Mouse (Mus musculus): Measurements from ENCODE around the gene Tcf7. TPM values are rescaled to one million over a fixed set of nuclear protein-coding genes. Genes with fewer than 3 reads are reported as not detected.

Gene Tcf7
- polyA plus RNA-seq, 1 experiment from 2014 or later: 7.1 TPM

- H3K36me3 ChIP-seq (ENCODE audit: insufficient read depth, low read length): peaks cover 12% of the 10 kb centered on the region
- no peak overlapping the region for H3K9ac ChIP-seq (replicated peaks; ENCODE audit: low read length)
- no peaks in the 10 kb centered on the region for H3K4me1 ChIP-seq (ENCODE audit: insufficient read depth, low read length)
- H3K27me3 ChIP-seq (ENCODE audit: insufficient read depth, low read length): no peaks in the 10 kb centered on the region
- ATAC-seq (ENCODE audit: low FRiP score, low TSS enrichment): no peak
- 69% methylated on average over 5 of the region's 5 CpGs for WGBS
- H3K27ac ChIP-seq (ENCODE audit: low read length): no peak overlapping the region
- H3K9me3 ChIP-seq (ENCODE audit: low read length): no peaks in the 10 kb centered on the region
- no peak overlapping the region for H3K4me3 ChIP-seq (ENCODE audit: low read length)
- H3K4me2 ChIP-seq (replicated peaks; ENCODE audit: low read depth, low read length): no peak overlapping the region
These were observed 24.1 kb downstream of the Tcf7 start for GRCm38 (mm10) chr11:52258711-52259110.

DNA sequence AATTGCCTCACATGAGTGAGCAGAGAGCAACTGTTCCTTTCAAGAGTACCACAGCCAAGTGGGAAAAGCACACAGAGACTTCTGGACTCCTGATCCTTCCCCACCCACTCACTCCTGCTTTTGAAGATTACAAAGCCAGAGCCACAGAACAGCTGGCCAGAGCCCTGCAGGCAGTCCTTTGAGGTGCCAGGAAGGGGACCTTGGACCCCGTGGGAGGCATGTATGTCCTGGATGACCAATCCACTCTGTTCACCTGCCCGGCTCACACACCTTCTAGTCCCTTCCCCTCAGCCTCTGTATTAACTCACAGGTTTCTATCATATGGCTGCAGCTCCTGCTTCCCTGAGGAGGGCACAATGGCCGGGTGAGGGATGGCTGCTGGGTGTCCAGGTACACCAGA is 25.4 kb downstream of the Tcf7 start:
- H3K27me3 ChIP-seq (ENCODE audit: insufficient read depth, low read length): no peaks in the 10 kb centered on the region
- H3K9ac ChIP-seq (replicated peaks; ENCODE audit: low read length): no peak overlapping the region
- no peak overlapping the region for H3K27ac ChIP-seq (ENCODE audit: low read length)
- WGBS: 80% methylated on average over 3 of the region's 3 CpGs
- no peaks in the 10 kb centered on the region for H3K4me1 ChIP-seq (ENCODE audit: insufficient read depth, low read length)
- ATAC-seq (ENCODE audit: low FRiP score, low TSS enrichment): no peak
- H3K36me3 ChIP-seq (ENCODE audit: insufficient read depth, low read length): peaks cover 12% of the 10 kb centered on the region
- no peak overlapping the region for H3K4me2 ChIP-seq (replicated peaks; ENCODE audit: low read depth, low read length)
- no peak overlapping the region for H3K4me3 ChIP-seq (ENCODE audit: low read length)
- H3K9me3 ChIP-seq (ENCODE audit: low read length): no peaks in the 10 kb centered on the region

DNA sequence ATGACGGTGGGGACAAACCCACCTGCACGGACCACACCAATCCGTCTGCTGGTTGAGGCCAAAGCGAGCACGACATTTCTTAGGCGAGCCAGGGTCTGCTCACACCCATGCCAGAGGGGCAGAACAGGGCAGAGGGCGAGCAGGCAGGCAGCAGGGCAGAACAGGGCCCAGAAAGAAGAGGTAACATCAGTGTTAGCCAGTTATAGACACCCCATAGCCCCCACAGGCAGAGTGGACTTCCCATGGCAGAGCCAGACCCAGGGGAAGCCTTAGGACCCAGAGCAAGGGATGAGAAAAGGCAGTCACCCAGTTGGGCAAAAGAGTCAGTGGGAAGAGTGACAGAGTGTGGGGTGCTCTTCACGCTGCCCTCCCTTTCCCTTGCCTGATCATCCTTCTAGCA is 27.7 kb downstream of the Tcf7 start:
- peaks cover 11% of the 10 kb centered on the region for H3K36me3 ChIP-seq (ENCODE audit: insufficient read depth, low read length)
- no peaks in the 10 kb centered on the region for H3K27me3 ChIP-seq (ENCODE audit: insufficient read depth, low read length)

GRCm38 (mm10) chr11:52253674-52254375 is 29.0 kb downstream of the Tcf7 start:
- WGBS: 67% methylated on average over 11 of the region's 11 CpGs
- Histone ChIP-seq H3K4me3 (ENCODE audit: low read length) (no peak overlapping the region), H3K36me3 (ENCODE audit: insufficient read depth, low read length) (0 out of 2 replicates have a peak, but pooled peaks cover 4% of the 10 kb centered on the region), H3K27me3 (ENCODE audit: insufficient read depth, low read length) (no peaks in the 10 kb centered on the region), H3K4me2 (replicated peaks; ENCODE audit: low read depth, low read length) (no peak overlapping the region), H3K27ac (ENCODE audit: low read length) (no peak overlapping the region; the same call in 1 of the 2 replicates), H3K9ac (replicated peaks; ENCODE audit: low read length) (no peak overlapping the region), H3K4me1 (ENCODE audit: insufficient read depth, low read length) (no peaks in the 10 kb centered on the region), H3K9me3 (ENCODE audit: low read length) (no peaks in the 10 kb centered on the region)
- peak; percentile 51; the same call in 1 of the 2 replicates for ATAC-seq (ENCODE audit: low FRiP score, low TSS enrichment)

More for the DNA sequence above, 27.7 kb downstream of the Tcf7 start:
- Histone ChIP-seq H3K27ac (ENCODE audit: low read length) (no peak overlapping the region), H3K4me2 (replicated peaks; ENCODE audit: low read depth, low read length) (no peak overlapping the region), H3K4me1 (ENCODE audit: insufficient read depth, low read length) (no peaks in the 10 kb centered on the region), H3K9ac (replicated peaks; ENCODE audit: low read length) (no peak overlapping the region), H3K9me3 (ENCODE audit: low read length) (no peaks in the 10 kb centered on the region), H3K4me3 (ENCODE audit: low read length) (no peak overlapping the region)
- ATAC-seq (ENCODE audit: low FRiP score, low TSS enrichment): no peak
- 84% methylated on average over 8 of the region's 8 CpGs for WGBS

GRCm38 (mm10) chr11:52252692-52253091 is 30.1 kb downstream of the Tcf7 start:
- Histone ChIP-seq H3K9me3 (ENCODE audit: low read length) (no peaks in the 10 kb centered on the region), H3K27me3 (ENCODE audit: insufficient read depth, low read length) (no peaks in the 10 kb centered on the region), H3K4me3 (ENCODE audit: low read length) (no peak overlapping the region), H3K9ac (replicated peaks; ENCODE audit: low read length) (no peak overlapping the region), H3K27ac (ENCODE audit: low read length) (no peak overlapping the region), H3K36me3 (ENCODE audit: insufficient read depth, low read length) (peaks cover 6% of the 10 kb centered on the region; the same call in 1 of the 2 replicates), H3K4me1 (ENCODE audit: insufficient read depth, low read length) (no peaks in the 10 kb centered on the region), H3K4me2 (replicated peaks; ENCODE audit: low read depth, low read length) (no peak overlapping the region)
- 47% methylated on average over 1 of the region's 1 CpGs for WGBS
- ATAC-seq (ENCODE audit: low FRiP score, low TSS enrichment): no peak

DNA sequence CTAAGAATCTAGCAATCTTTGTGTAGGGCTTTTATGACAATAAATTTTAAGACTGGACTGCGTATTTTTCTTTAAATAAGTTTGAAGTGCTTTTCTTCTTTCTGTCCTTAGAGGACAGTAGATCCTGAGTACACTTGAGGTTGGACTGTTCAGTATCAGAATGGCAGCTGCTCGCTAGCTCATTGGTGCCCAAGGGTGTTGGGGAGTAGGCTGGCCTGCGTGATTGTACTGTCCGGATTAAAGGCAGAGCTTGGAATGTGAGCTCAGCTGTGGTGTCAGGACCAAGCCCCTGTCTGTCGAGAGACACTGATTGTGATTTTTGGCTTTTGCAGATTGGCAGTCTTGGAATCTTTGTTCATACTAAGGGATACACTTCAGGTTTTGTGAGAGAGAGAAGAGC is 31.0 kb downstream of the Tcf7 start:
- 77% methylated on average over 5 of the region's 5 CpGs for whole genome bisulfite sequencing
- Histone ChIP-seq H3K4me1 (ENCODE audit: insufficient read depth, low read length) (no peaks in the 10 kb centered on the region), H3K27ac (ENCODE audit: low read length) (no peak overlapping the region), H3K4me2 (replicated peaks; ENCODE audit: low read depth, low read length) (no peak overlapping the region), H3K4me3 (ENCODE audit: low read length) (no peak overlapping the region), H3K9ac (replicated peaks; ENCODE audit: low read length) (no peak overlapping the region), H3K9me3 (ENCODE audit: low read length) (no peaks in the 10 kb centered on the region), H3K36me3 (ENCODE audit: insufficient read depth, low read length) (peaks cover 12% of the 10 kb centered on the region; the same call in 1 of the 2 replicates), H3K27me3 (ENCODE audit: insufficient read depth, low read length) (no peaks in the 10 kb centered on the region)
- ATAC-seq (ENCODE audit: low FRiP score, low TSS enrichment): no peak

- Histone ChIP-seq H3K27ac (ENCODE audit: low read length) (no peak overlapping the region), H3K4me1 (ENCODE audit: insufficient read depth, low read length) (no peaks in the 10 kb centered on the region), H3K4me3 (ENCODE audit: low read length) (no peak overlapping the region), H3K4me2 (replicated peaks; ENCODE audit: low read depth, low read length) (no peak overlapping the region), H3K36me3 (ENCODE audit: insufficient read depth, low read length) (peaks cover 22% of the 10 kb centered on the region), H3K27me3 (ENCODE audit: insufficient read depth, low read length) (no peaks in the 10 kb centered on the region), H3K9ac (replicated peaks; ENCODE audit: low read length) (no peak overlapping the region), H3K9me3 (ENCODE audit: low read length) (no peaks in the 10 kb centered on the region)
- ATAC-seq (ENCODE audit: low FRiP score, low TSS enrichment): no peak
- whole genome bisulfite sequencing: 97% methylated on average over 2 of the region's 2 CpGs
These were observed 33.4 kb downstream of the Tcf7 start for GRCm38 (mm10) chr11:52249452-52249851.

DNA sequence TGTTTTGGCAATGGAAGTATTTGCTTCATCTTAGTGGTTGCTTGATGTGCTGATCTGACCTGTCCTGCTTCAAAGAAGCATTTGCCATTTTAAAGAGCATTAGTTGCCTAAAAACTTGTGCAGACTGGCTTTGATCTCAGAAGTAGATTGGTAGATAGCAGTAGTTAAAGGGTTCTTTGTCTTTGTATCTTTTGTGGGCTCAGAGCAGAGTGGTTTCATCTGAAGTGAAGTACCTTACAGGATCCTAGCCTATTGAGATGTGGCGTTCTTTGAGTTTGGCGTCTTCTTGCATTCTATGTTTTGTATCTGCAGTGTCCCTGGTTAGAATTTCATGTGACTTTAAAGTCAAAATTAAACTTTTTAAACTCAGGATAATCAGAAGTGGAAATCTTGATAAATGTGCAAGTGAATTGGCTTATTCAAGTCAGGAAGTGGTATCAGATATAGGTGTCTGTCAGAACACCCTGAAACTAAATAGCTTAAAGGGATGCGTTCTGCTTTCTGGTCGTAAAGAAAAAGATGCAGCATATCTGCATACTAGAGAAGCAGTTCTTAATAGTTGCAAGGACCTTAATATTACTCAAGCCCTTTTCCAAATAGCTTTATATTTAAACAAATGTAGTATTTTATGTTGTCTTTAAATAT is 41.8 kb downstream of the Tcf7 start:
- Histone ChIP-seq H3K9ac (replicated peaks; ENCODE audit: low read length) (no peak overlapping the region), H3K27me3 (ENCODE audit: insufficient read depth, low read length) (no peaks in the 10 kb centered on the region), H3K4me3 (ENCODE audit: low read length) (no peak overlapping the region), H3K36me3 (ENCODE audit: insufficient read depth, low read length) (peaks cover 34% of the 10 kb centered on the region), H3K9me3 (ENCODE audit: low read length) (no peaks in the 10 kb centered on the region), H3K4me2 (replicated peaks; ENCODE audit: low read depth, low read length) (no peak overlapping the region), H3K27ac (ENCODE audit: low read length) (no peak overlapping the region), H3K4me1 (ENCODE audit: insufficient read depth, low read length) (no peaks in the 10 kb centered on the region)
- ATAC-seq (ENCODE audit: low FRiP score, low TSS enrichment): no peak
- WGBS: 88% methylated on average over 4 of the region's 4 CpGs

- no peak overlapping the region for H3K4me3 ChIP-seq (ENCODE audit: low read length)
- H3K9me3 ChIP-seq (ENCODE audit: low read length): no peaks in the 10 kb centered on the region
- peaks cover 22% of the 10 kb centered on the region for H3K36me3 ChIP-seq (ENCODE audit: insufficient read depth, low read length)
- no peak overlapping the region; the same call in 1 of the 2 replicates for H3K4me2 ChIP-seq (replicated peaks; ENCODE audit: low read depth, low read length)
- no peak overlapping the region for H3K9ac ChIP-seq (replicated peaks; ENCODE audit: low read length)
- ATAC-seq (ENCODE audit: low FRiP score, low TSS enrichment): no peak
- peaks cover 19% of the 10 kb centered on the region for H3K4me1 ChIP-seq (ENCODE audit: insufficient read depth, low read length)
- H3K27ac ChIP-seq (ENCODE audit: low read length): no peak overlapping the region
- H3K27me3 ChIP-seq (ENCODE audit: insufficient read depth, low read length): no peaks in the 10 kb centered on the region
These were observed 48.3 kb downstream of the Tcf7 start for GRCm38 (mm10) chr11:52234509-52234908.

DNA sequence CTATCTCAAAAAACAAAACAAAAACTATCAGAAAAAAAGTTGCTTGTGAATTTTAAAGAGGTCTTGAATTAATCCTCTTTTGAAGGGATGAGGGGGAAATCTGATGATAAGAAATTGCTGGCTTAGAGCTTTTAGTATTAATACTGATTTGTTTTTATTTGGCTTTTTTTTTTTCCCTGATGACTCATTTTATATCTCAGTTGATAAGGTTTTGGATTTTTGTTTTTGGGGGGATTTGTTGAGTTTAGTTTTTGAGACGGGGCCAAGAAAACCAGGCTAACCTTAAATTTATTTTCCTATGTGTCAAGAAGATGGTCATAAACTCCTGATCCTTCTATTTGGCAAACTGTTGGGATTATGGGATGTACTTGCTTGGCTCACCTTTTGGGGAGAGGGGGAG is 48.9 kb downstream of the Tcf7 start:
- Histone ChIP-seq H3K36me3 (ENCODE audit: insufficient read depth, low read length) (peaks cover 19% of the 10 kb centered on the region), H3K4me3 (ENCODE audit: low read length) (peak overlapping the region; percentile 93; the same call in 1 of the 2 replicates), H3K9ac (replicated peaks; ENCODE audit: low read length) (peak overlapping the region; percentile 51; the same call in 1 of the 2 replicates), H3K27ac (ENCODE audit: low read length) (no peak overlapping the region), H3K27me3 (ENCODE audit: insufficient read depth, low read length) (no peaks in the 10 kb centered on the region), H3K9me3 (ENCODE audit: low read length) (no peaks in the 10 kb centered on the region), H3K4me1 (ENCODE audit: insufficient read depth, low read length) (peaks cover 19% of the 10 kb centered on the region), H3K4me2 (replicated peaks; ENCODE audit: low read depth, low read length) (peak overlapping the region; percentile 90)
- 86% methylated on average over 1 of the region's 1 CpGs for WGBS
- ATAC-seq (ENCODE audit: low FRiP score, low TSS enrichment): no peak

Measured in kidney, embryonic 16.5 days (tissue).